Mouse (Mus musculus) heart, adult 2 months (tissue): ENCODE results near the gene Ing4.

ENCODE experiments used
- CTCF ChIP-seq: fragments of 200-600 bp; IDR thresholded peaks from 2 replicates; pipeline ENCODE4 v1.8.1; 2022; ENCODE audit warnings: antibody characterized with exemption, mild to moderate bottlenecking, moderate library complexity
- EP300 ChIP-seq: fragments of 200-500 bp; IDR thresholded peaks from 2 replicates; pipeline ENCODE4 v1.6.1; 2011; ENCODE audit warnings: low read depth, low read length, control low read depth; ENCODE audit not compliant: insufficient read depth
- POLR2A ChIP-seq: fragments of 200-500 bp; IDR thresholded peaks from 2 replicates; pipeline ENCODE4 v1.6.1; 2011; ENCODE audit warnings: mild to moderate bottlenecking, low read depth, low read length, control low read depth; ENCODE audit not compliant: insufficient read depth

DNA sequence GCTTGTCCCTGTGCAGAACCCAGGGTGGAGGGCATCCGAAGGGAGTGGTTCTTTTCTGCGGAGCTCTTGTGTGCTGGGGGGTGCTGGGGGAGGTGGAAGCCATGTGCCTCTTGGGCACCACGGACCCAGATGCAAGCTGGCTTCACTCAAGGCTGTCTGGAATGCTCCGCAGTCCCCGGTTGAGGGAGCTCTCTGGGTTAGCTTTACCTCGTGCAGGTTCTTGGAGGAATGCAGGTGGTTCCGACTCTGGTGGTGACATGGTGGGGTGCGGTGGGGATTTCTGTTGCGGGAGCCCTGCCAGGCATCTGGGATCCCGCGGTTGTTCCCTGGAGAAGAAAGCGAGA lies 57.8 kb downstream of the Ing4 start:
- TF ChIP-seq CTCF = no peak
- TF ChIP-seq POLR2A = no peak
- TF ChIP-seq EP300 = no peak
